In genomic region chr10:4188614-4189402, GRCm38 (mm10) we compare ENCODE assay signal across 8 mouse cellular contexts.
DNase-seq lines count a peak whose midpoint lies in the region; ATAC-seq lines count a peak whose summit lies in the region.

No protein-coding gene starts in this region.

- ATAC-seq in intestine, embryonic 16.5 days: peak; percentile 81; the same call in 1 of the 2 replicates
- no peak for ATAC-seq in midbrain, embryonic 14.5 days (ENCODE audit: low FRiP score, low TSS enrichment)
- ATAC-seq in inflammation-experienced regulatory T-cells, adult 6 months: no peak
- ATAC-seq in cerebellum, adult (ENCODE audit: insufficient number of reproducible peaks, low FRiP score, low TSS enrichment): no peak
- ATAC-seq in forebrain, embryonic 15.5 days (replicated peaks): no peak

- no peaks in the 10 kb centered on the region for H3K9me3 ChIP-seq in intestine, embryonic 16.5 days (ENCODE audit: control insufficient read depth, low read length)
- H3K9me3 ChIP-seq in midbrain, embryonic 14.5 days (ENCODE audit: control insufficient read depth, low read length): no peaks in the 10 kb centered on the region
- no peaks in the 10 kb centered on the region for H3K9me3 ChIP-seq in forebrain, embryonic 15.5 days

- H3K36me3 ChIP-seq in intestine, embryonic 16.5 days (ENCODE audit: control insufficient read depth, insufficient read depth, low read length): no peaks in the 10 kb centered on the region
- H3K36me3 ChIP-seq in midbrain, embryonic 14.5 days (ENCODE audit: control insufficient read depth, insufficient read depth, low read length): no peaks in the 10 kb centered on the region
- no peaks in the 10 kb centered on the region for H3K36me3 ChIP-seq in forebrain, embryonic 15.5 days

- no peak overlapping the region for H3K4me3 ChIP-seq in intestine, embryonic 16.5 days (ENCODE audit: low read length)
- no peak overlapping the region for H3K4me3 ChIP-seq in midbrain, embryonic 14.5 days (replicated peaks; ENCODE audit: low read depth, low read length)
- no peak overlapping the region for H3K4me3 ChIP-seq in forebrain, embryonic 15.5 days

- H3K4me2 ChIP-seq in intestine, embryonic 16.5 days (ENCODE audit: low read depth, low read length): no peak overlapping the region
- no peak overlapping the region for H3K4me2 ChIP-seq in midbrain, embryonic 14.5 days (ENCODE audit: low read length)
- H3K4me2 ChIP-seq in forebrain, embryonic 15.5 days (replicated peaks): no peak overlapping the region

- 67% methylated on average over 18 of the region's 18 CpGs for WGBS in intestine, embryonic 16.5 days
- 78% methylated on average over 18 of the region's 18 CpGs for WGBS in midbrain, embryonic 14.5 days
- 81% methylated on average over 18 of the region's 18 CpGs for WGBS in forebrain, embryonic 15.5 days

- peak overlapping the region; percentile 23; the same call in 1 of the 2 replicates for H3K27ac ChIP-seq in intestine, embryonic 16.5 days (ENCODE audit: low read length)
- H3K27ac ChIP-seq in midbrain, embryonic 14.5 days (replicated peaks; ENCODE audit: low read depth, low read length): peak overlapping the region; percentile 37; the same call in 1 of the 2 replicates
- H3K27ac ChIP-seq in forebrain, embryonic 15.5 days (replicated peaks): no peak overlapping the region

- no peaks in the 10 kb centered on the region for H3K27me3 ChIP-seq in intestine, embryonic 16.5 days (replicated peaks; ENCODE audit: control insufficient read depth, insufficient read depth, low read length)
- no peaks in the 10 kb centered on the region for H3K27me3 ChIP-seq in midbrain, embryonic 14.5 days (ENCODE audit: control insufficient read depth, insufficient read depth, low read length)
- H3K27me3 ChIP-seq in forebrain, embryonic 15.5 days: no peaks in the 10 kb centered on the region

- peak; percentile 11 for DNase-seq in 3T3-L1 (ENCODE audit: low read depth, low spot score)
- peak; percentile 48 for DNase-seq in Muller cell, postnatal 12 days (ENCODE audit: inconsistent ontology term)
- peak; percentile 94 for DNase-seq in heart, adult 11 months
- DNase-seq in midbrain, embryonic 14.5 days: peak; percentile 49

- no peak overlapping the region for H3K9ac ChIP-seq in intestine, embryonic 16.5 days (ENCODE audit: low read depth, low read length)
- no peak overlapping the region for H3K9ac ChIP-seq in midbrain, embryonic 14.5 days (replicated peaks; ENCODE audit: low read length)
- H3K9ac ChIP-seq in forebrain, embryonic 15.5 days (replicated peaks): no peak overlapping the region

- H3K4me1 ChIP-seq in intestine, embryonic 16.5 days (ENCODE audit: control insufficient read depth, insufficient read depth, low read length): peaks cover 9% of the 10 kb centered on the region; the same call in 1 of the 2 replicates
- 0 out of 2 replicates have a peak, but pooled peaks cover 3% of the 10 kb centered on the region for H3K4me1 ChIP-seq in midbrain, embryonic 14.5 days (ENCODE audit: control insufficient read depth, insufficient read depth, low read length)
- H3K4me1 ChIP-seq in forebrain, embryonic 15.5 days: no peaks in the 10 kb centered on the region

Comparison
In these comparisons a context has a peak if more than half of its experiments do, and no peak if none do; other contexts are left out.
1. DNase-seq: peak in every context shown above with its lines; median percentile 94 in heart, adult 11 months; 49 in midbrain, embryonic 14.5 days; 48 in Muller cell, postnatal 12 days; 11 in 3T3-L1.